Mouse (Mus musculus) limb, embryonic 15.5 days (tissue): Measurements from ENCODE around the gene Mettl8. TPM values are rescaled to one million over a fixed set of nuclear protein-coding genes. Genes with fewer than 3 reads are reported as not detected.

Experiments
- ATAC-seq: fragments of 200-750 bp; cut with Nextera tagmentation; 2 replicates; pipeline ENCODE4 v1.8.0; 2017; ENCODE audit warnings: low read depth, moderate TSS enrichment; ENCODE audit not compliant: insufficient number of reproducible peaks, low FRiP score, low TSS enrichment
- H3K27ac ChIP-seq: fragments of 300-500 bp; sonication (generic); 2 replicates; pipeline ENCODE4 v1.5.1; 2015; ENCODE audit warnings: moderate library complexity, mild to moderate bottlenecking, inconsistent platforms
- H3K27me3 ChIP-seq: fragments of 300-500 bp; sonication (generic); 2 replicates; pipeline ENCODE4 v1.6.1; 2015; ENCODE audit warnings: inconsistent platforms
- H3K36me3 ChIP-seq: fragments of 300-500 bp; sonication (generic); 2 replicates; pipeline ENCODE4 v1.6.1; 2015; ENCODE audit warnings: inconsistent platforms
- H3K4me1 ChIP-seq: fragments of 300-500 bp; sonication (generic); 2 replicates; pipeline ENCODE4 v1.6.1; 2015; ENCODE audit warnings: inconsistent platforms
- H3K4me2 ChIP-seq: fragments of 300-500 bp; sonication (generic); 2 replicates; pipeline ENCODE4 v1.6.1; 2015; ENCODE audit warnings: mild to moderate bottlenecking, inconsistent platforms
- H3K4me3 ChIP-seq: fragments of 300-500 bp; sonication (generic); 2 replicates; pipeline ENCODE4 v1.5.1; 2015; ENCODE audit warnings: mild to moderate bottlenecking, inconsistent platforms
- H3K9ac ChIP-seq: fragments of 300-500 bp; sonication (generic); 2 replicates; pipeline ENCODE4 v1.6.1; 2015; ENCODE audit warnings: inconsistent platforms
- H3K9me3 ChIP-seq: fragments of 300-500 bp; sonication (generic); 2 replicates; pipeline ENCODE4 v1.6.1; 2016; ENCODE audit warnings: inconsistent platforms
- WGBS: fragments of 180-500 bp; shearing (Covaris S2); methylation state at CpG from one replicate; pipeline ENCODE4 v1.1.7; 2015; 5-methylcytosine and 5-hydroxymethylcytosine counted together
- polyA plus RNA-seq: library from polyadenylated mRNA; unstranded; fragments of >200 nt; fragmentation: Nextera tagmentation; extraction: Ambion mirVana; gene quantifications from 2 replicates; pipeline ENCODE4 v1.2.1, GENCODE M21; 2015

Gene Mettl8
- polyA plus RNA-seq, 1 experiment from 2014 or later, result 13.1 TPM

DNA sequence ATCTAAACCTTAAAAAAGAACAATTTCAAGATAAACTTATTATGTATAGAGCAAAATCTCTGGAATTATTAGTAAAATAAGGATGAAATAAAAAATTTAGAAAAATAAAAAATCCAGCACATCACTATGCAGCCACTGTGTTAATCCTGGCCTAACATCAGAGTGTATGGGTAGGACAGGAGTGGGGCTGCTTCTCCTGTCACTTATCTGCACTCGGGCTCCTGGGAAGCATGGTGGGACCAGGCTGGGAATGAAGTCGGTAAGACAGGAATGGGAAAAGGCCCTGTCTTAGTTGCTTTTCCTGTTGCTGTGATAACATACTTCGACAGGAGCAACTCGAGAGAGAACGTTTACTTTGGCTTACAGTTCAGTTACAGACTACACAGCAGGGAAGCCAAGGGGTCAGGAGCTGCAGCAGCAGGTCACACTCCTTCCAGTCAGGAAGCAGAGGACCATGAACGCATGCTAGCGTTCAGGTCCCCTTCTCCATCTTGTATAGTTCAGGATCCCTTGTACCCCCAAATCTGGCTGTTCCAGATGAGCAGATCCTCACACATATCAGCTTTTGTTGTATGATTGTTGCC lies 85.1 kb downstream of the Mettl8 start:
- H3K9ac ChIP-seq, result no peak overlapping the region
- no peak overlapping the region for H3K27ac ChIP-seq
- no peaks in the 10 kb centered on the region for H3K27me3 ChIP-seq
- H3K4me3 ChIP-seq, result no peak overlapping the region
- H3K9me3 ChIP-seq, result no peaks in the 10 kb centered on the region
- H3K36me3 ChIP-seq, result no peaks in the 10 kb centered on the region
- ATAC-seq, result no peak
- H3K4me1 ChIP-seq, result no peaks in the 10 kb centered on the region
- H3K4me2 ChIP-seq, result no peak overlapping the region
- 65% methylated on average over 7 of the region's 7 CpGs for WGBS

DNA sequence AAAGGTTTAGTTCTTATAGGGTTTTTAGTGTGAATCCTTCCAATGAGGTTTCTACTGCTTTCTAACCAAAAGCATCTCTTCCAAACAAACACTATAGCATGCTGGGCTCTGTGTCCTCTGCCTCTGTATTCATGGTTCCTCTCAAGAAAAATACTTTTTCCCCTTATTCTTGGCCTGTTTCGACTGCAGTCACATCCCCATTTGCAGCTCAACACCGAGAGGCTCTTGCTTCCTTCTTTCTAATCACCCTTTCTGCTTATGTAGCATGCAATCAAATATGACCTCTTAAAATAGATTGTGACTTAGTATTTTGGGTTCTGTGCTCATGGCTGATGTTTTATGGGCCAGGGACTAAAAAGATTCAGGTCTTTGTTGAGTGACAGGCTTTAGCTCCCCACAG lies 87.1 kb downstream of the Mettl8 start:
- no peak overlapping the region for H3K4me2 ChIP-seq
- H3K27me3 ChIP-seq, result no peaks in the 10 kb centered on the region
- H3K4me3 ChIP-seq, result no peak overlapping the region
- no peak overlapping the region for H3K9ac ChIP-seq
- no peak overlapping the region for H3K27ac ChIP-seq
- no peak for ATAC-seq
- no peaks in the 10 kb centered on the region for H3K9me3 ChIP-seq
- H3K4me1 ChIP-seq, result no peaks in the 10 kb centered on the region
- no peaks in the 10 kb centered on the region for H3K36me3 ChIP-seq
- WGBS, result 91% methylated on average over 2 of the region's 2 CpGs

DNA sequence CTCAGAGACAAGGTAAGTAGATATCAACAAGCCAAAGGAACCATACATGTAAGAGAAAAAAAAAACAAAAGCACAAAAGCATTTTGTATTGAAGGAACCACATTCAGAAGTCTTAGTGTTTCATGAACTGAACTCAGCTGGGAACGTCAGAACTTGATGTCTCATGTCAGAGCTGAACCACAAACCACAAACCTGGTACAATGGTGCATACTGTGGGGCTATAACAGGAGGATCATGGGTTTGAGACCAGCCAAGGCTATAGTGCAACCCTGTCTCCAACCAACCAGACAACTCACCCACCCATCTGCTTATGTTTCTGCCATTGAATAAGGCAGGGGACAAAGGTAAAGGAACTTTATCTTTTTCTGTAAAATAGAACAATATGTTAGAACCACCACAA lies 88.2 kb downstream of the Mettl8 start:
- Histone ChIP-seq H3K27ac (no peak overlapping the region), H3K9me3 (no peaks in the 10 kb centered on the region), H3K4me2 (no peak overlapping the region), H3K36me3 (no peaks in the 10 kb centered on the region), H3K4me3 (no peak overlapping the region), H3K9ac (no peak overlapping the region), H3K27me3 (no peaks in the 10 kb centered on the region), H3K4me1 (no peaks in the 10 kb centered on the region)
- WGBS, result 74% methylated on average over 1 of the region's 1 CpGs
- no peak for ATAC-seq

DNA sequence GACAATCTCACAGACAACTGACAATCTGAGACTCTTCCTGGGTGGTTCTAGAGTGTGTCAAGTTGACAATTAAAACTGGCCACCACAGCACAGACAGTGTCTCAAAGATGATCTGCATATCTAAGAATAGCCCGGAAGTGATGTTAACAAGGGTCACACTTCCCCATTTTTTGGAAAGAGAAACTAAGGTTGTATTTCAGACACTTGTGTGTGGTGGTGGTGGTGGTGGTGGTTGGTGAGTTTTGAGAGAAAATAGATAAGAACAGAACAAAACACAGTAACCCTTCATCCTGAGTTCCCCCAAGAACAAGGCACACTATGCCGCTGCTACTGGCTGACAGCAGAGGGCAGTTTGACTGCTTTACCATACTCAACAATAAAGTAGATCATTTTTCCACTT lies 90.6 kb downstream of the Mettl8 start:
- Histone ChIP-seq H3K27ac (no peak overlapping the region), H3K36me3 (no peaks in the 10 kb centered on the region), H3K4me2 (no peak overlapping the region), H3K9me3 (no peaks in the 10 kb centered on the region), H3K4me1 (no peaks in the 10 kb centered on the region), H3K27me3 (no peaks in the 10 kb centered on the region), H3K9ac (no peak overlapping the region), H3K4me3 (no peak overlapping the region)
- WGBS, result 94% methylated on average over 2 of the region's 2 CpGs
- ATAC-seq, result no peak

DNA sequence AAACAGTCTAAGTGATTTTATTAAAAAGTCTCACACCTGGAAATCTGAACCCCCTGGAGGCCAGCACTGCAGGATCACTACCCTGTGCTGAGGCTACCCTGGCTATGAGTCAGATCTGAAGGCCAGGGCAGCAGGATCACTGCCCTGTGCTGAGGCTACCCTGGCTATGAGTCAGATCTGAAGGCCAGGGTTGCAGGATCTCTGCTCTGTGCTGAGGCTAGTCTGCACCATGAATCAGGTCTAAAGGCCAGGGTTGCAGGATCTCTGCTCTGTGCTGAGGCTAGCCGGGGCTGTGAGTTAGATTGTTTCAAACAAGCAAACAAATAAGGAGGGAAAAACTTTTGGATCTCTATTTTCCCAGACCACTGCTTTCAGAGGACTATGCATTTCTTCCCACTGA lies 92.5 kb downstream of the Mettl8 start:
- H3K27ac ChIP-seq, result no peak overlapping the region
- no peaks in the 10 kb centered on the region for H3K27me3 ChIP-seq
- H3K4me1 ChIP-seq, result no peaks in the 10 kb centered on the region
- no peak overlapping the region for H3K9ac ChIP-seq
- H3K36me3 ChIP-seq, result no peaks in the 10 kb centered on the region
- ATAC-seq, result no peak
- no peaks in the 10 kb centered on the region for H3K9me3 ChIP-seq
- H3K4me2 ChIP-seq, result no peak overlapping the region
- WGBS, result 78% methylated on average over 1 of the region's 1 CpGs
- H3K4me3 ChIP-seq, result no peak overlapping the region

DNA sequence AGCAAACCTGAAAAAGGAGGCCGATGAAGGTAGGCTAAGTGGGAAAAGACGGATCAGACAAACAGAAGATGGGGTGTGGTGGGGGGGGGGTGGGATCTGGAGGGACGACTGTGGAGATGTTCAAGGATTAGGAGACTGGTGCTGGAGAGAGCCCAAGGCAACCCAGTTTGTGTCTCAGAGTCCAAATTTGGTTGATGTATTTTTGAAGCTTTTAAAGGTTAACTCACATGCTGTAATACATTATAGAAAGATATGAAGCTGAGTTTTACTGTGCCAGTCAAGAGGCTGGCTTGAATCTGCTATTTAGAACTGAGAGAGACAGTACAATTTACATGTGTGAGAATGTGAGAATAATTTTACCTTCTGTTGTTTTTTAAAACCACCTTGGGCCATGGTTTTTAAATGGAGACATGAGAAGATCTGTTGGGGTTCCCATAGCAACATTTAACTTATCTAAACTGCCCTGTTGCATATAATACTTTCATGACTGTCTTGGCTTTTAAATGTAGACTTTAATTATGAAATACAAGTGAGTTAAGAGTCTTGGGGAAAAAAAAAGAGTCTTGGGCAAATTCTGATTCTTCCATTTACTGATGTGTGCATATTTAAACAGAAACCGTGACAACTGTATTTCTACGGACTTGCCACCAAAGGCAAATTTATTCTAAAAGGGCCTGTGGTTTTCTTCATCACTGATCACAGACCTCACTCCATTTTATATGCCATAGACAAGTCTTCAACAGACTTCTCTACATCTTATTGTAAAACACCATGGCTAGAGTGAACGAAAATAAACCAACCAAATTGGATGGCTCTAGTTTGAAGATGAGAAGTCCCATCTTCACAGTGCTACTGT lies 94.1 kb downstream of the Mettl8 start:
- no peak overlapping the region for H3K27ac ChIP-seq
- no peak overlapping the region for H3K9ac ChIP-seq
- WGBS, result 76% methylated on average over 6 of the region's 6 CpGs
- no peaks in the 10 kb centered on the region for H3K36me3 ChIP-seq
- no peaks in the 10 kb centered on the region for H3K4me1 ChIP-seq
- H3K9me3 ChIP-seq, result no peaks in the 10 kb centered on the region
- no peak for ATAC-seq
- H3K4me2 ChIP-seq, result no peak overlapping the region
- no peaks in the 10 kb centered on the region for H3K27me3 ChIP-seq
- H3K4me3 ChIP-seq, result no peak overlapping the region

DNA sequence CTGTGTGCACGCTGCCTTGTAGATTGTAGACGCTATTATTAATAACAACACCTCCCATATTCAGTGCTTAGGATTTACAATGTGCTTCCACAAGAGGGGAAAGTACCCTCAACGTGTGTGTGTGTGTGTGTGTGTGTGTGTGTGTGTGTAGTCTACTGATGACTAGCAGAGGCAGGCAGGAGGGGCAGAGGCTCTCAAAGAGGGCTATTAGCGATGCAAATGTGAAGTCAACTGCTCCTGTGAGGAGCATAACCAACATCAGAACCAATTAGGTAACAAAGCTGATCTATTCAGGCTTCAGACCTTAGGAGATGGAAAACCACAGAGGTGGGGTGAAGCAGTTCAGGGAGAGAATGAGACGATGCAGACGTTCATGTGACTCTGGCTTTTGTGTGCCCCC lies 95.3 kb downstream of the Mettl8 start:
- no peaks in the 10 kb centered on the region for H3K27me3 ChIP-seq
- 72% methylated on average over 6 of the region's 6 CpGs for WGBS
- no peak for ATAC-seq

DNA sequence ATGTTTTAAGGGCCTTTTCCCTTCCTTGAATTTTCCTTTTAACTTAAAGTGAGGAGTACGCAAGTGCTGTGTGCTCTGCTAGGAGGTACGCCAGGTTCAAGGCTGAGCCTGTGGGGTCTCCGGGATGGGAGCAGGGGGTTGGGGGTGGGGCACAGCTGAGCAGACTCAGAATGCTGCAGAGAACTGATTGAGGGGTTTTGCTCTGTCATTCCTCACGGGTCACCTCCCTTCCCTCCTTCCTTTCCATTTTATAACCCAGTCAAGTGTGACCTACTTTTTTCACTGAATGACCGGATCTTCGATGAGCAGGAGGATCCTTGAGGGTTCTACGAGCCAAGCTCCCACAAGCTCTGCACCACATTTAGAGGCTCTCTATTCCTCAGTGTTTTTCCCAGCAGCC lies 96.0 kb downstream of the Mettl8 start:
- H3K36me3 ChIP-seq, result no peaks in the 10 kb centered on the region
- no peak overlapping the region for H3K27ac ChIP-seq
- no peak for ATAC-seq
- H3K27me3 ChIP-seq, result no peaks in the 10 kb centered on the region
- 62% methylated on average over 7 of the region's 7 CpGs for WGBS
- H3K4me3 ChIP-seq, result no peak overlapping the region
- no peak overlapping the region for H3K4me2 ChIP-seq
- H3K4me1 ChIP-seq, result no peaks in the 10 kb centered on the region
- H3K9me3 ChIP-seq, result no peaks in the 10 kb centered on the region
- no peak overlapping the region for H3K9ac ChIP-seq

More for the DNA sequence above, 95.3 kb downstream of the Mettl8 start:
- Histone ChIP-seq H3K4me3 (no peak overlapping the region), H3K9me3 (no peaks in the 10 kb centered on the region), H3K9ac (no peak overlapping the region), H3K4me1 (no peaks in the 10 kb centered on the region), H3K36me3 (no peaks in the 10 kb centered on the region), H3K4me2 (no peak overlapping the region), H3K27ac (no peak overlapping the region)

DNA sequence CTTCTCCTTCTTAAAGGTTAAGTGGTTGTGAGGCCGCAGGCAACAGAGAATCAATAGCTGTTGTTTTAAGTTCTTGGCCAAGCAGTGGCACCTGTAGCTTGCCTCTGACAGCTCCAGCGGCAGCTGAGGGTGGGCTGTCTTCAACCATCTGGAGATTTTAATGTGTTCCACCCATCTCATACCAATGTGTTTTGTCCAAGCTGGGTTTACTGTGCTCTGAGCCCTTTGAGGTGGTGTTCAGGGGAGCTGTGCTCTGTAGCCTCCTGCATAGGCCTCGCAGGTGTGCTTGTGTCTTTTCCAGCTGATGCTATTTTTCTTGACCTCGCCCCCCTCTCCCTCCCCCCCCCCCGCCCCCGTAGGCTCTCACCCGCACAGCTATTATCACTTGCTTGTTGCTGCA lies 96.8 kb downstream of the Mettl8 start:
- WGBS, result 67% methylated on average over 7 of the region's 7 CpGs
- H3K27me3 ChIP-seq, result no peaks in the 10 kb centered on the region
- H3K27ac ChIP-seq, result no peak overlapping the region
- no peak for ATAC-seq
- no peaks in the 10 kb centered on the region for H3K4me1 ChIP-seq
- H3K9ac ChIP-seq, result no peak overlapping the region
- H3K36me3 ChIP-seq, result no peaks in the 10 kb centered on the region
- H3K9me3 ChIP-seq, result no peaks in the 10 kb centered on the region
- H3K4me2 ChIP-seq, result no peak overlapping the region
- no peak overlapping the region for H3K4me3 ChIP-seq

DNA sequence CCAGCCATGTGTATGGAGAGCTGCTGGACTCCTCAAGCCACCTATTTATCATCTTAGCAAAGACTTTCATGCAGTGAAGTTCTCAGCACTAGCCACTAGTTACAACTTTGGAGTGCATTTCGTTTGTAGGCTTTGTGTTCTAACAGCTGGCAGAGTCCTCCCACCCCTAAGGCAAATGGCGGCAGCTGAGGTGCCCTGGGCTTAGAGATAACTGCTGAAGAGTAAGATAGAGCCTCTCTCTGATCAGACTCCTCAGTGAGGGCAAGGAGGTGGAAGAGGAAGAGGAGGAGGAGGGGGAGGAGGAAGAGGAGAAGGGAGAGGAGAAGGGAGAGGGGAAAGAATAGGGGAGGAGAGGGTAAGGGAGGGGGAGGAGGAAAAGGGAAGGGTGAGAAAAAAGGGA lies 101.8 kb downstream of the Mettl8 start:
- Histone ChIP-seq H3K4me2 (no peak overlapping the region), H3K27ac (no peak overlapping the region), H3K4me1 (no peaks in the 10 kb centered on the region), H3K27me3 (no peaks in the 10 kb centered on the region), H3K4me3 (no peak overlapping the region), H3K9ac (no peak overlapping the region), H3K9me3 (no peaks in the 10 kb centered on the region), H3K36me3 (no peaks in the 10 kb centered on the region)
- ATAC-seq, result no peak
- WGBS, result 62% methylated on average over 2 of the region's 2 CpGs

DNA sequence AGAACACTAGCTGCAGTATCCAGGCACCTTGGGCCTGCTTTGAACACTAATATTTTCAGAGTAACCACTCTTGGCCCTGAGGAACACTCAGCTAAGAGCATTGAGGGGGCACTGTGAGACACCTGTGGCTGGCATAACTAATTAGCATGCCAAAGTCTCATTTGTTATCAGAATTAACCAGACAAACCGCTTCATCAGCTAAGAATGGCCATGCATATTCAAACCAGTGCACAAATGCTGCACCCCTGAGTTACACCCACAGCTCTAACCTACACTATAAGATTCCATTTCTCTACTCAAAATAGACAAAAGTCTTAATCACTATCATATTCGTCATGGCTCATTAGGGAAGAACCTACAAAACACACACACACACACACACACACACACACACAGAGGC lies 103.4 kb downstream of the Mettl8 start:
- no peaks in the 10 kb centered on the region for H3K36me3 ChIP-seq

DNA sequence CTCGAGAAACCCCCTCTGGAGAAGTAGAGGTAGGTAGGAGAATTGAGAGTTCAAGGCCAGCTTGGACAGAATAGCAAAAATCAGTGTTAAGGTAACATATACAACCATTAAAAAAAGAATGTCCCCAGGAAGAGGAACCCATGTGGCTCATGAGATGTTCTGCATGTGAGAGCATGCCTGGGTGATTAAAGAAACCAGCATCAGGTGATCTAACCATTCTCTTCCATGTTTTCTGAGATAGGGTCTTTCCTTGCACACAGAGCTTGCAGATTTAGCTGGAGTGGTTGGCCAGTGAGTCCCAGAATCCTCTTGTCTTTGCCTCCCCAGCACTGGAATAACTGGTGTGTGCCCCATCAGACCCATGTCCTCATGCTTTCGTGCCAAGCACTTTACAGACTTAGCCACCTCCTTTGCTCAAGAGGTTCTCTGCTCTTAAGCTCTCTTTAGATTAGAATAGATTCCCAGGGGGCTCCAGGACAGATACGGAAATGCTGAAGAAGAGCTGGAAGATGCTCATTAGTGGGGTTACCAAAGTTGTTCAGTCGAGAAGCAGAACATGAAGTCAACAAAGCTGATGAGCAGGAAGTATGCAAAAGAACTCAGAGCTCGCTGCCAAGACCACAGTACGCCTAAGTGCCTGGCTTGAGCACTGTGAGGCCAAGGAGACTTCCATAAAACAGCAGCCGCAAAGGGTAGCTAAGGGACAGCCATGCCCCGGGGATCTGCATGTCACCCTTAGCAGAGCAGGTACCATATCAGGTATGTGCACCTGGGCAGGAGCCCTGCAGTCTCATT lies 110.7 kb downstream of the Mettl8 start:
- no peak overlapping the region for H3K27ac ChIP-seq
- WGBS, result 78% methylated on average over 8 of the region's 8 CpGs
- no peak overlapping the region for H3K9ac ChIP-seq
- no peaks in the 10 kb centered on the region for H3K9me3 ChIP-seq
- no peak for ATAC-seq
- H3K27me3 ChIP-seq, result no peaks in the 10 kb centered on the region
- peaks cover 6% of the 10 kb centered on the region for H3K4me1 ChIP-seq
- H3K36me3 ChIP-seq, result no peaks in the 10 kb centered on the region
- no peak overlapping the region for H3K4me3 ChIP-seq
- H3K4me2 ChIP-seq, result no peak overlapping the region

More for the DNA sequence above, 103.4 kb downstream of the Mettl8 start:
- Histone ChIP-seq H3K9ac (no peak overlapping the region), H3K27ac (no peak overlapping the region), H3K4me3 (no peak overlapping the region), H3K27me3 (no peaks in the 10 kb centered on the region), H3K4me2 (no peak overlapping the region), H3K9me3 (no peaks in the 10 kb centered on the region), H3K4me1 (no peaks in the 10 kb centered on the region)
- WGBS, result 67% methylated on average over 2 of the region's 2 CpGs
- ATAC-seq, result no peak
